ENCODE assay signal across 8 mouse cellular contexts in the genomic region with DNA sequence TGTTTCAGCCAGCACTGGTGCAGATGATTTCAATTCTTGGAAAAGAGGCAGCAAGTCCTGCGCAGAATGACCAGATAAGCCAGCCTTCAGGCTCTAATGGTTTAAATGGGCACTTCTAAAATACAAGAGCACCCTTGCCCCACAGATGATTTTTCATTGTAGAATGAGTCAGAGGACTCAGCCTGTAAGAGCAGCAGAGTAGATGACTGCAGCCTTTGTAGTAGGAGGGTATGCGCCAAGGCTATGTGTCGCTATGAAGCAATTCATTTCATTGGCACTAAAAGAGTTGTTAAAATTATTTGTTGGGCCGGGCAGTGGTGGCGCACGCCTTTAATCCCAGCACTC. TPM values are rescaled to one million over a fixed set of nuclear protein-coding genes. Genes with fewer than 3 reads are reported as not detected.
DNase-seq lines count a peak whose midpoint lies in the region; ATAC-seq and TF ChIP-seq lines count a peak whose summit lies in the region.

No protein-coding gene starts in this region.

- H3K4me2 ChIP-seq in heart, embryonic 14.5 days (ENCODE audit: low read length) = peak overlapping the region; percentile 89

- no peaks in the 10 kb centered on the region for H3K27me3 ChIP-seq in heart, embryonic 14.5 days (ENCODE audit: control insufficient read depth, insufficient read depth, low read length)
- H3K27me3 ChIP-seq in MEL (ENCODE audit: control insufficient read depth in 1 of 2, insufficient read depth in 2 of 2, low read length in 2 of 2) = no peaks in the 10 kb centered on the region
- H3K27me3 ChIP-seq in megakaryocyte, embryonic 14.5 days (replicated peaks) = no peaks in the 10 kb centered on the region

- peak overlapping the region; percentile 86 for H3K9ac ChIP-seq in heart, embryonic 14.5 days (ENCODE audit: low read length)
- peak overlapping the region; percentile 70 for H3K9ac ChIP-seq in MEL (ENCODE audit: control insufficient read depth, low read depth, low read length, poor library complexity, severe bottlenecking)

- ATAC-seq in heart, embryonic 14.5 days (ENCODE audit: insufficient number of reproducible peaks, insufficient read depth, low FRiP score, low read depth) = 0 out of 2 replicates have a peak, but pooled peaks have one; percentile 1
- peak; percentile 11 for ATAC-seq in granulocyte monocyte progenitor cell, adult 5-6 weeks (replicated peaks; ENCODE audit: poor library complexity, severe bottlenecking)

- no peaks in the 10 kb centered on the region for H3K9me3 ChIP-seq in heart, embryonic 14.5 days (ENCODE audit: control insufficient read depth, low read length)
- no peaks in the 10 kb centered on the region for H3K9me3 ChIP-seq in MEL (replicated peaks; ENCODE audit: insufficient read depth, low read length)
- no peaks in the 10 kb centered on the region for H3K9me3 ChIP-seq in megakaryocyte, embryonic 14.5 days

- peak overlapping the region; percentile 71 to 83 for H3K27ac ChIP-seq in heart, embryonic 14.5 days (replicated peaks in 1 of 2; ENCODE audit: control insufficient read depth in 1 of 2, insufficient read depth in 1 of 2, low read depth in 2 of 2, low read length in 2 of 2)
- H3K27ac ChIP-seq in MEL (ENCODE audit: control insufficient read depth, low read depth, low read length) = peak overlapping the region; percentile 59

- no peak for TF ChIP-seq RAD21 in MEL (IDR thresholded peaks at IDR 0.05; ENCODE audit: low read depth, low read length)

- H3K79me2 ChIP-seq in MEL (ENCODE audit: control insufficient read depth, insufficient read depth, low read length, poor library complexity) = no peaks in the 10 kb centered on the region; the same call in 1 of the 2 replicates

- H3K4me1 ChIP-seq in heart, embryonic 14.5 days (ENCODE audit: control insufficient read depth in 2 of 2, insufficient read depth in 2 of 2, low read length in 2 of 2) = peaks cover 0 to 2% of the 10 kb centered on the region in 2 experiments; a peak in 2 of 4 replicates
- peaks cover 3 to 6% of the 10 kb centered on the region in 2 experiments; a peak in 3 of 4 replicates for H3K4me1 ChIP-seq in MEL (ENCODE audit: control insufficient read depth in 1 of 2, insufficient read depth in 2 of 2, low read length in 2 of 2)
- peaks cover 24% of the 10 kb centered on the region for H3K4me1 ChIP-seq in megakaryocyte, embryonic 14.5 days

- no peak for TF ChIP-seq POLR2A in MEL (IDR thresholded peaks at IDR 0.05; ENCODE audit: control insufficient read depth in 1 of 2, insufficient read depth in 1 of 2, low read depth in 1 of 2, low read length in 2 of 2, poor library complexity in 1 of 2)

- DNase-seq in heart, adult 9 months (ENCODE audit: low spot score in 2 of 2) = no peak
- DNase-seq in MEL (ENCODE audit: low read depth, low spot score) = no peak
- no peak for DNase-seq in cerebellum, postnatal 10 days
- no peak for DNase-seq in right cerebral cortex, postnatal 25 days
- DNase-seq in right cerebral cortex, postnatal 14 days = no peak

- H3K4me3 ChIP-seq in heart, embryonic 14.5 days (ENCODE audit: control insufficient read depth in 1 of 2, insufficient read depth in 1 of 2, low read depth in 1 of 2, low read length in 2 of 2) = peak overlapping the region; percentile 70 to 81
- H3K4me3 ChIP-seq in MEL (ENCODE audit: control insufficient read depth in 1 of 2, insufficient read depth in 1 of 2, low read depth in 2 of 2, low read length in 2 of 2) = peak overlapping the region; percentile 72 to 80
- H3K4me3 ChIP-seq in megakaryocyte, embryonic 14.5 days (replicated peaks) = peak overlapping the region; percentile 91

- 51% methylated on average over 6 of the region's 6 CpGs for WGBS in heart, embryonic 14.5 days

- no peak for TF ChIP-seq CTCF in MEL (IDR thresholded peaks at IDR 0.05 in 2 of 3, conservative IDR thresholded peaks at IDR 0.05 in 1 of 3; ENCODE audit: control insufficient read depth in 1 of 3, insufficient read depth in 1 of 3, low read depth in 2 of 3, low read length in 3 of 3, poor library complexity in 1 of 3, severe bottlenecking in 1 of 3)

- no peaks in the 10 kb centered on the region for H3K36me3 ChIP-seq in heart, embryonic 14.5 days (ENCODE audit: control insufficient read depth, insufficient read depth, low read length)
- peaks cover 0 to 16% of the 10 kb centered on the region in 2 experiments; a peak in 2 of 4 replicates for H3K36me3 ChIP-seq in MEL (ENCODE audit: control insufficient read depth in 1 of 2, insufficient read depth in 2 of 2, low read length in 2 of 2)
- H3K36me3 ChIP-seq in megakaryocyte, embryonic 14.5 days (replicated peaks; ENCODE audit: low read length) = no peaks in the 10 kb centered on the region

- TF ChIP-seq EP300 in MEL (IDR thresholded peaks at IDR 0.05; ENCODE audit: low read depth in 1 of 2, low read length in 2 of 2) = no peak

TF ChIP-seq in MEL, 35 proteins besides CTCF, POLR2A, EP300 and RAD21:
- 0 out of 2 replicates have a peak, but pooled peaks have one; percentile 1 for TF ChIP-seq SIN3A (IDR thresholded peaks at IDR 0.05; ENCODE audit: low read length)
- no peak for TF ChIP-seq MYC (IDR thresholded peaks at IDR 0.05; ENCODE audit: low read depth, low read length)

RNA-seq across cellular contexts. Expression of gene Caprin2, which starts 0.4 kb away (rescaled TPM):
- polyA plus RNA-seq in heart, embryonic 14.5 days (2014; fragmentation: Nextera tagmentation; extraction: Ambion mirVana) = 10.1 and 10.5 TPM in 2 replicates
- total RNA-seq in MEL (2012; rRNA removed) = 4.2 and 5.9 TPM in 2 replicates
- 1 to 10 TPM in 1 of 2 experiments, not detected in 1; 6.4 TPM for polyA plus RNA-seq in MEL (2012; ENCODE audit: insufficient read depth in 1 of 2, insufficient read length in 2 of 2, low read depth in 1 of 2, low replicate concordance in 2 of 2, missing spikeins in 1 of 2)
- 5.0 and 7.7 TPM in 2 replicates for total RNA-seq in granulocyte monocyte progenitor cell, adult 5-6 weeks (2014; fragmentation: Nextera tagmentation)
- total RNA-seq in granulocyte monocyte progenitor cell, adult 5-6 weeks (2017) = 6.3 and 8.8 TPM in 2 replicates
- polyA plus RNA-seq in megakaryocyte, embryonic 14.5 days (2012; ENCODE audit: insufficient read depth, low replicate concordance) = 0.63 TPM in 1 of 2 replicates, not detected in the other

RNA-seq across cellular contexts. Expression of gene Sinhcaf, which starts 49.8 kb away (rescaled TPM):
- polyA plus RNA-seq in heart, embryonic 14.5 days (2014; fragmentation: Nextera tagmentation; extraction: Ambion mirVana) = 60.9 and 62.0 TPM in 2 replicates
- 44.1 and 54.4 TPM in 2 replicates for total RNA-seq in MEL (2012; rRNA removed)
- 10 to 100 TPM; 34.7 to 59.7 TPM for polyA plus RNA-seq in MEL (2012; ENCODE audit: insufficient read depth in 1 of 2, insufficient read length in 2 of 2, low read depth in 1 of 2, low replicate concordance in 2 of 2, missing spikeins in 1 of 2)
- 45.4 and 55.1 TPM in 2 replicates for total RNA-seq in granulocyte monocyte progenitor cell, adult 5-6 weeks (2014; fragmentation: Nextera tagmentation)
- 106 and 131 TPM in 2 replicates for total RNA-seq in granulocyte monocyte progenitor cell, adult 5-6 weeks (2017)
- 5.2 and 13.1 TPM in 2 replicates for polyA plus RNA-seq in megakaryocyte, embryonic 14.5 days (2012; ENCODE audit: insufficient read depth, low replicate concordance)
